Mouse (Mus musculus): ENCODE measurements at regions not wholly inside any gene's neighbourhood (a gene's known extent, or its start where the extent isn't known, plus 50 kb on each side); places are given as distances from the start of the nearest gene placed in this dataset.

DNA sequence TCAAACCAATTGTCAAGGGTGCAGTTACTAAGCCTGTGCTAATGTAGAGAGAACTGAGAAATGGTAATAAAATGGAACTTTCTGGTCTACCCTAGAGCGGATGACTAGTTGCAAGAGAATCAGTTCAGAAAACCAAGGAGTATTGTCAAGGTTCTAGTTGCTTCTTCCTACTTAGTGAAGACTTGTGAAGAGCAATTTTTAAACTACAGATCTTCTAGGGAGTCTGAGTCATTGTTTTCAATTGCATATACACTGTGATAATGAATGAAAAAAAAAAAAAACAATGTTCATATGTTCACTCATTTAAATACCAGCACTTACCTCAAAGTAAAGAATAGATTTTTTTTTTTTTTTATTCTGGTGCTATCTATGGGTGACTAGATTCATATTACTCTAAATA lies 1304.1 kb downstream of the Pla2g4a start:
- Histone ChIP-seq H3K27me3 (ENCODE audit: control insufficient read depth, insufficient read depth, low read length) (no peaks in the 10 kb centered on the region), H3K9me3 (ENCODE audit: control insufficient read depth, low read length) (no peaks in the 10 kb centered on the region), H3K4me2 (ENCODE audit: low read length) (no peak overlapping the region), H3K36me3 (ENCODE audit: control insufficient read depth, insufficient read depth, low read length) (no peaks in the 10 kb centered on the region), H3K27ac (replicated peaks; ENCODE audit: low read depth, low read length) (no peak overlapping the region), H3K4me3 (replicated peaks; ENCODE audit: low read depth, low read length) (no peak overlapping the region), H3K9ac (replicated peaks; ENCODE audit: low read length) (no peak overlapping the region), H3K4me1 (ENCODE audit: control insufficient read depth, insufficient read depth, low read length) (no peaks in the 10 kb centered on the region)
- no peak for DNase-seq
- WGBS, result 93% methylated on average over 1 of the region's 1 CpGs
- no peak for ATAC-seq (ENCODE audit: low FRiP score, low TSS enrichment)

Measured in midbrain, embryonic 14.5 days (tissue).